Mouse (Mus musculus) G1E (cell line): ENCODE measurements around the gene Fbxw5.

Experiments
- CTCF ChIP-seq: IDR thresholded peaks from 2 replicates; pipeline ENCODE4 v1.5.1; 2012; ENCODE audit warnings: low read depth, low read length, inconsistent platforms, mixed read lengths
- GATA1 ChIP-seq: IDR thresholded peaks from 2 replicates; pipeline ENCODE4 v1.6.1; 2012; ENCODE audit warnings: borderline replicate concordance, low read length, inconsistent platforms, mixed read lengths
- GATA2 ChIP-seq: IDR thresholded peaks from 2 replicates; pipeline ENCODE4 v1.6.1; 2012; ENCODE audit warnings: low read depth, low read length, inconsistent platforms, borderline replicate concordance
- POLR2AphosphoS5 ChIP-seq: IDR thresholded peaks from 2 replicates; pipeline ENCODE4 v1.6.1; 2012; ENCODE audit warnings: low read depth, low read length, inconsistent platforms; ENCODE audit not compliant: insufficient replicate concordance
- TAL1 ChIP-seq: conservative IDR thresholded peaks from 2 replicates; pipeline ENCODE4 v1.6.1; 2012; ENCODE audit warnings: low read depth, low read length, inconsistent platforms, mixed read lengths

GRCm38 (mm10) chr2:25546811-25547491, 46.4 kb downstream of the Fbxw5 start, which contains the start of gene Traf2:
- TF ChIP-seq CTCF (no peak), GATA1 (no peak), POLR2AphosphoS5 (no peak), TAL1 (no peak), GATA2 (no peak)
